Mouse (Mus musculus) layer of hippocampus, postnatal 10 days (tissue): ENCODE data around the gene Srsf1. TPM values are rescaled to one million over a fixed set of nuclear protein-coding genes. Genes with fewer than 3 reads are reported as not detected.

ENCODE experiments used
- DNase-seq, 2 experiments: peaks; one replicate each; pipeline ENCODE4 v3.0.0; 2021; ENCODE audit warnings: low spot score in 2 of 2
- total RNA-seq, 2 experiments: library from RNA; stranded (reverse); gene quantifications; 2 replicates each; pipeline ENCODE4 v1.2.3; 2021

The Srsf1 gene
- total RNA-seq, 2 experiments from 2014 or later, result 218 to 245 TPM

GRCm38 (mm10) chr11:88069246-88069570 lies 22.0 kb downstream of the Srsf1 start:
- DNase-seq, result no peak

GRCm38 (mm10) chr11:88070392-88070791 lies 23.2 kb downstream of the Srsf1 start:
- no peak for DNase-seq

GRCm38 (mm10) chr11:88071113-88071512 lies 23.9 kb downstream of the Srsf1 start:
- no peak for DNase-seq

- no peak for DNase-seq
Measured at GRCm38 (mm10) chr11:88073343-88073875, 26.2 kb downstream of the Srsf1 start.

- DNase-seq, result no peak
Measured at GRCm38 (mm10) chr11:88075701-88076100, 28.5 kb downstream of the Srsf1 start.

GRCm38 (mm10) chr11:88076394-88076793 lies 29.2 kb downstream of the Srsf1 start:
- DNase-seq, result no peak

GRCm38 (mm10) chr11:88083699-88084098 lies 36.5 kb downstream of the Srsf1 start:
- DNase-seq, result no peak

GRCm38 (mm10) chr11:88086737-88087627 lies 39.8 kb downstream of the Srsf1 start:
- DNase-seq, result peak; percentile 86 to 90

- DNase-seq, result no peak
Measured at GRCm38 (mm10) chr11:88089150-88089549, 42.0 kb downstream of the Srsf1 start.

GRCm38 (mm10) chr11:88090293-88090692 lies 43.1 kb downstream of the Srsf1 start:
- DNase-seq, result no peak

- no peak for DNase-seq
Measured at GRCm38 (mm10) chr11:88091949-88092348, 44.8 kb downstream of the Srsf1 start.

- no peak for DNase-seq
Measured at GRCm38 (mm10) chr11:88097173-88097572, 50.0 kb downstream of the Srsf1 start.

- no peak for DNase-seq
Measured at GRCm38 (mm10) chr11:88098021-88098729, 51.0 kb downstream of the Srsf1 start, which contains the start of gene Cuedc1. Gene Cuedc1 (plus strand): TSS chr11:88098058.

- peak; percentile 79 to 87 for DNase-seq
Measured at GRCm38 (mm10) chr11:88098787-88099598, 51.8 kb downstream of the Srsf1 start.

- DNase-seq, result peak; percentile 46 to 63
Measured at GRCm38 (mm10) chr11:88099599-88100023, 52.4 kb downstream of the Srsf1 start.

GRCm38 (mm10) chr11:88100170-88100569 lies 53.0 kb downstream of the Srsf1 start:
- DNase-seq, result no peak

Other genes starting within 250 kb of the Srsf1 start
- gene Lpo, start 219.1 kb upstream of the Srsf1 start, total RNA-seq, result under 1 TPM; 0.62 to 0.87 TPM
- 1 to 10 TPM; 7.0 to 7.2 TPM for gene Mks1, start 194.2 kb upstream of the Srsf1 start, total RNA-seq
- under 1 TPM; 0.25 to 0.96 TPM for gene Epx, start 171.8 kb upstream of the Srsf1 start, total RNA-seq
- gene Olfr462, start 155.1 kb upstream of the Srsf1 start, total RNA-seq, result not detected
- not detected for gene Olfr463, start 150.0 kb upstream of the Srsf1 start, total RNA-seq
- gene Olfr464, start 126.4 kb upstream of the Srsf1 start, total RNA-seq, result not detected
- gene Dynll2, start 59.8 kb upstream of the Srsf1 start, total RNA-seq, result 100 to 1,000 TPM; 368 to 386 TPM
- 10 to 100 TPM; 26.0 to 28.5 TPM for gene Vezf1, start 20.9 kb downstream of the Srsf1 start, total RNA-seq
- 10 to 100 TPM; 42.0 to 45.7 TPM for gene Cuedc1, start 50.7 kb downstream of the Srsf1 start, total RNA-seq
- 10 to 100 TPM; 62.3 to 64.5 TPM for gene Mrps23, start 157.0 kb downstream of the Srsf1 start, total RNA-seq
- not detected for gene Ccdc182, start 246.7 kb downstream of the Srsf1 start, total RNA-seq